Mouse (Mus musculus): ENCODE results near the gene Pcca. TPM values are rescaled to one million over a fixed set of nuclear protein-coding genes. Genes with fewer than 3 reads are reported as not detected.

The Pcca gene
- total RNA-seq, 2 experiments from 2014 or later, result 63.2 to 64.4 TPM

GRCm38 (mm10) chr14:122730921-122731551 lies 196.9 kb downstream of the Pcca start:
- DNase-seq (ENCODE audit: low spot score in 2 of 2), result no peak

- DNase-seq (ENCODE audit: low spot score in 2 of 2), result no peak
Measured at GRCm38 (mm10) chr14:122736806-122737205, 202.7 kb downstream of the Pcca start.

- no peak for DNase-seq (ENCODE audit: low spot score in 2 of 2)
Measured at GRCm38 (mm10) chr14:122747860-122748842, 214.0 kb downstream of the Pcca start.

GRCm38 (mm10) chr14:122751552-122751951 lies 217.4 kb downstream of the Pcca start:
- no peak for DNase-seq (ENCODE audit: low spot score in 2 of 2)

GRCm38 (mm10) chr14:122753278-122753677 lies 219.2 kb downstream of the Pcca start:
- DNase-seq (ENCODE audit: low spot score in 2 of 2), result no peak

GRCm38 (mm10) chr14:122754311-122754710 lies 220.2 kb downstream of the Pcca start:
- DNase-seq (ENCODE audit: low spot score in 2 of 2), result no peak

GRCm38 (mm10) chr14:122755559-122755958 lies 221.4 kb downstream of the Pcca start:
- DNase-seq (ENCODE audit: low spot score in 2 of 2), result no peak

GRCm38 (mm10) chr14:122756671-122757070 lies 222.5 kb downstream of the Pcca start:
- DNase-seq (ENCODE audit: low spot score in 2 of 2), result no peak

- DNase-seq (ENCODE audit: low spot score in 2 of 2), result no peak
Measured at GRCm38 (mm10) chr14:122759890-122760289, 225.8 kb downstream of the Pcca start.

GRCm38 (mm10) chr14:122760803-122761202 lies 226.7 kb downstream of the Pcca start:
- DNase-seq (ENCODE audit: low spot score in 2 of 2), result no peak

GRCm38 (mm10) chr14:122762603-122763002 lies 228.5 kb downstream of the Pcca start:
- DNase-seq (ENCODE audit: low spot score in 2 of 2), result no peak

- DNase-seq (ENCODE audit: low spot score in 2 of 2), result no peak
Measured at GRCm38 (mm10) chr14:122765951-122766350, 231.8 kb downstream of the Pcca start.

- DNase-seq (ENCODE audit: low spot score in 2 of 2), result no peak
Measured at GRCm38 (mm10) chr14:122766448-122766847, 232.3 kb downstream of the Pcca start.

GRCm38 (mm10) chr14:122784701-122785100 lies 250.6 kb downstream of the Pcca start:
- DNase-seq (ENCODE audit: low spot score in 2 of 2), result no peak

GRCm38 (mm10) chr14:122788199-122788598 lies 254.1 kb downstream of the Pcca start:
- no peak for DNase-seq (ENCODE audit: low spot score in 2 of 2)

GRCm38 (mm10) chr14:122790111-122790510 lies 256.0 kb downstream of the Pcca start:
- no peak for DNase-seq (ENCODE audit: low spot score in 2 of 2)

- DNase-seq (ENCODE audit: low spot score in 2 of 2), result no peak
Measured at GRCm38 (mm10) chr14:122793368-122793767, 259.2 kb downstream of the Pcca start.

- DNase-seq (ENCODE audit: low spot score in 2 of 2), result no peak
Measured at GRCm38 (mm10) chr14:122800296-122800695, 266.2 kb downstream of the Pcca start.

GRCm38 (mm10) chr14:122821002-122821401 lies 286.9 kb downstream of the Pcca start:
- DNase-seq (ENCODE audit: low spot score in 2 of 2), result no peak

GRCm38 (mm10) chr14:122823791-122824190 lies 289.7 kb downstream of the Pcca start:
- no peak for DNase-seq (ENCODE audit: low spot score in 2 of 2)

GRCm38 (mm10) chr14:122825464-122825863 lies 291.3 kb downstream of the Pcca start:
- DNase-seq (ENCODE audit: low spot score in 2 of 2), result no peak

GRCm38 (mm10) chr14:122830433-122830832 lies 296.3 kb downstream of the Pcca start:
- DNase-seq (ENCODE audit: low spot score in 2 of 2), result no peak

Data from adrenal gland, postnatal 4 days (tissue).